Mouse (Mus musculus) embryonic facial prominence, embryonic 12.5 days (tissue): ENCODE results near the gene F2. TPM values are rescaled to one million over a fixed set of nuclear protein-coding genes. Genes with fewer than 3 reads are reported as not detected.

Experiments used
- ATAC-seq: fragments of 200-750 bp; cut with Nextera tagmentation; 2 replicates; pipeline ENCODE4 v1.8.0; 2017; ENCODE audit not compliant: insufficient number of reproducible peaks, insufficient read depth, low FRiP score, low TSS enrichment
- H3K27ac ChIP-seq: fragments of 300-500 bp; sonication (generic); 2 replicates; pipeline ENCODE4 v1.5.1; 2016; ENCODE audit warnings: mild to moderate bottlenecking
- H3K27me3 ChIP-seq: fragments of 300-500 bp; sonication (generic); 2 replicates; pipeline ENCODE4 v1.6.1; 2016; ENCODE audit warnings: mild to moderate bottlenecking, moderate library complexity
- H3K36me3 ChIP-seq: fragments of 300-500 bp; sonication (generic); 2 replicates; pipeline ENCODE4 v1.6.1; 2016; ENCODE audit warnings: mild to moderate bottlenecking
- H3K4me1 ChIP-seq: fragments of 300-500 bp; sonication (generic); 2 replicates; pipeline ENCODE4 v1.6.1; 2016
- H3K4me2 ChIP-seq: fragments of 300-500 bp; sonication (generic); replicated peaks from 2 replicates; pipeline ENCODE4 v1.6.1; 2016; ENCODE audit warnings: mild to moderate bottlenecking, moderate library complexity
- H3K4me3 ChIP-seq: fragments of 300-500 bp; sonication (generic); 2 replicates; pipeline ENCODE4 v1.5.1; 2016; ENCODE audit warnings: mild to moderate bottlenecking
- H3K9ac ChIP-seq: fragments of 300-500 bp; sonication (generic); 2 replicates; pipeline ENCODE4 v1.6.1; 2016; ENCODE audit warnings: mild to moderate bottlenecking, moderate library complexity
- H3K9me3 ChIP-seq: fragments of 300-500 bp; sonication (generic); 2 replicates; pipeline ENCODE4 v1.6.1; 2016; ENCODE audit warnings: mild to moderate bottlenecking, moderate library complexity
- WGBS: fragments of 180-500 bp; shearing (Covaris S2); methylation state at CpG from one replicate; pipeline ENCODE4 v1.1.7; 2016; 5-methylcytosine and 5-hydroxymethylcytosine counted together
- polyA plus RNA-seq: library from polyadenylated mRNA; unstranded; fragments of >200 nt; fragmentation: Nextera tagmentation; extraction: Ambion mirVana; gene quantifications from 2 replicates; pipeline ENCODE4 v1.2.1, GENCODE M21; 2016

Gene F2
- polyA plus RNA-seq, 1 experiment from 2014 or later, result 0.31 TPM

DNA sequence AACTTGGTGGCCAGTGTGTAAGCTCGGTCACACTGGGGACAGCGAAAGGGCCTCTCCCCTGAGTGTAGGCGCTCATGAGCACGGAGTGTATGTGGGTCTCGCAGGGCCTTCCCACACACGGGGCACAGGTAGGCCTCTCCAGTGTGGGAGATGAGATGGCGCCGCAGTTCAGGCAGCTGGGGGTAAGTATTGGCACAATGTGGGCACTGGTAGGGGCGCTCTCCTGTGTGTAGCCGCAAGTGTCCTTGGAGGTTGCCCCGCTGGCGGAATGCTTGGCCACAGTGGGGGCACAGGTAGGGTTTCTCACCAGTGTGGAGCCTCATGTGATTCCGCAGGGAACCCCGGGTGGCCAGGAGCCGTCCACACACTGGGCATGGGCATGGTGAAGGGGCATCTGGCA, 9.1 kb upstream of the F2 start:
- H3K27me3 ChIP-seq, result no peaks in the 10 kb centered on the region
- ATAC-seq, result no peak
- 96% methylated on average over 15 of the region's 15 CpGs for WGBS
- H3K4me3 ChIP-seq, result no peak overlapping the region
- H3K9ac ChIP-seq, result no peak overlapping the region
- no peaks in the 10 kb centered on the region for H3K9me3 ChIP-seq
- H3K4me2 ChIP-seq, result no peak overlapping the region
- no peak overlapping the region for H3K27ac ChIP-seq
- H3K4me1 ChIP-seq, result peaks cover 8% of the 10 kb centered on the region
- H3K36me3 ChIP-seq, result peaks cover 60% of the 10 kb centered on the region

DNA sequence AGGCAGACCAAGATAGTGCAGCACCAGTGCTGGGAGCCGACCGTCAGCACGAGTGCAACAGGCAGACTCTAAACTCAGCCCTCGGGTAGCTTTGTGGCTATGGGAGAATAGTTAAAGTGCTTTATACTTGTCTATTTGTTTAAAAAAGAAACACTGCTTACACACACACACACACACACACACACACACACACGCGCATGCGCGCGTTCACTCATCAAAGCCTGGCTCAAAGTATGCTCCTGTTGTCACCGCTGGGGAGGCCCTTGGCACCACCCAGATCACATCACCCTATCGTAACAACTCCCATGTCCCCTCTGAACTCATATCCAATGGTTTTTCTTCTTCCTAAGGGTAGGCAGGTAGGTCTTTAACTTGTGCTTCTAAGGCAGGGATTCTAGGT, 7.8 kb upstream of the F2 start:
- Histone ChIP-seq H3K27me3 (no peaks in the 10 kb centered on the region), H3K36me3 (peaks cover 60% of the 10 kb centered on the region)

DNA sequence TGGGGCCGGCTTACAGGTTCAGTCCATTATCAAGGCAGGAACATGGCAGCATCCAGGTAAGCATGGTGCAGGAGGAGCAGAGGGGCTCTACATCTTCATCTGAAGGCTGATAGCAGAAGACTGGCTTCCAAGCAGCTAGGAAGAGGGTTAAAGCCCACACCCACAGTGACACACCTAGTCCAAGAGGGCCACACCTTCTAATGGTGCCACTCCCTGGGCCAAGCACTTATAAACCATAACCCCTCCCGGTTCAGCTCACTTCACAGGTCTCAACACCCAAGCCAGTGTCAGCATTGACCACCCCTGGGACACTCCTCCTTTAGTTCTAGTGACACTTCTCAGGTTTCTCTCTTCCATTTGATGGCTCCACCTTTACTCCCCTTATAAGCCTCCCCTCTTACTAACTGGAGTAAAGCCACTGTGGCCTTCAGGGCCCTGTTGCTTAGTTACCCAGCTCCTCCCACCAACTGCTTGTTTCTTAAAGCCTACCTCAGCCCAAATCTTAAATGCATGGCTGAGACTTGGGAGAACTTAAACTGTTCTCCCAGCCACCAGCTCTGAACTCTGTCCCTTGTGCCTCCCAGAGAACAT, 6.7 kb upstream of the F2 start:
- Histone ChIP-seq H3K36me3 (peaks cover 59% of the 10 kb centered on the region), H3K9ac (no peak overlapping the region), H3K9me3 (no peaks in the 10 kb centered on the region), H3K4me3 (no peak overlapping the region), H3K4me2 (no peak overlapping the region), H3K4me1 (no peaks in the 10 kb centered on the region), H3K27me3 (no peaks in the 10 kb centered on the region), H3K27ac (no peak overlapping the region)
- WGBS, result 93% methylated on average over 2 of the region's 2 CpGs
- ATAC-seq, result no peak

More for the DNA sequence above, 7.8 kb upstream of the F2 start:
- no peak for ATAC-seq
- Histone ChIP-seq H3K4me1 (peaks cover 7% of the 10 kb centered on the region), H3K4me3 (no peak overlapping the region), H3K9me3 (no peaks in the 10 kb centered on the region), H3K4me2 (no peak overlapping the region), H3K27ac (no peak overlapping the region), H3K9ac (no peak overlapping the region)
- WGBS, result 94% methylated on average over 11 of the region's 11 CpGs

DNA sequence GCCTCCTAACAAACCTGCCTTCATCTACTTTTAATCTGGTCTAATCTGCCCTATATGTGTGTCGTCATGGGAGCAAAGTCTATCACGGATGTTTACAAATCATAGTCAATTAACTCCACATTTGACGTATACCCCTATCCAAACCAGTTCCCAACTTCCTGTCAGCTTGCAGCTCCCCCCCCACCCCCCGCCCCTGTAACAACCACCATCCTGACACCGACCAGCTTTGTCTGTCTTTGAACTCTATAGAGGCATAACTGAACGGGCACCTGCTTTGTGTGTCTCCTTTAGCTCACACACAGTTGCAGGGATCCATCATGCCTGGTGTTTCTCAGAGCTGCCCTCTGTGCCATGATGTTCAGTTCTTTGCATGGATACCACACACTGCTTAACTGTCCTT, 2.7 kb upstream of the F2 start:
- H3K9ac ChIP-seq, result no peak overlapping the region
- H3K9me3 ChIP-seq, result no peaks in the 10 kb centered on the region
- ATAC-seq, result no peak
- H3K4me2 ChIP-seq, result no peak overlapping the region
- no peak overlapping the region for H3K27ac ChIP-seq
- H3K4me3 ChIP-seq, result no peak overlapping the region
- WGBS, result 69% methylated on average over 6 of the region's 6 CpGs
- H3K36me3 ChIP-seq, result peaks cover 19% of the 10 kb centered on the region
- H3K4me1 ChIP-seq, result no peaks in the 10 kb centered on the region
- H3K27me3 ChIP-seq, result no peaks in the 10 kb centered on the region

DNA sequence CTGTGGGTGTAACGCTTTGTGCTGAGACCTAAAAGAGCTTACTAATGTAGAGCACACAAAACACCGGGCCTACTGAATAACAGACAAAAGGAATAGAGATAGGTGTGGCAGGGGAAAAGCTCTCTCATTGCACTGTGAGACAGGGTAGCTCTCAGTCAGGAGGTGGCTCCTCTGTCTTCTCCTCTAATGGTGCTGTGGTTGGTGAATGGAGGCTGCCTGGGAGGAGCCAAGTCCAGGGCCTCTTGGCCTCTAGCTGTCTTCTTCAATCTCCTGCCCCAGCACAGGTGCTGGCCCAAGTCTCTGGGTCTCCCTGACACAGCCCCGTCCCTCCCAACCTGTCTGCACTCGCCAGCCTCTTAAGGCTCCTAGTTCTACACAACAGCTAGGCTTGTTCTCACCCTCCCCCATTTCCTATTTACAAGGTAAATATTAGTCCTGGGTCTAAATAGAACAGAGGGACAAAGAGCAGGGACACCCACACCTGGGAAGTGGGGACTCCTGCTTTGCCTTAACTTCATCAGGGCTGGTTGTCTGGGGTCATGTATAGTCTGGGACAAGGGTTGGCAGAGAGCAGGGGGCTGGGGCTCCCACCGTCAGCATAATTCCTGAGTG, 619 bp upstream of the F2 start:
- Histone ChIP-seq H3K9me3 (no peaks in the 10 kb centered on the region), H3K36me3 (0 out of 2 replicates have a peak, but pooled peaks cover 2% of the 10 kb centered on the region), H3K27ac (no peak overlapping the region), H3K9ac (no peak overlapping the region), H3K4me2 (no peak overlapping the region), H3K4me3 (no peak overlapping the region), H3K27me3 (no peaks in the 10 kb centered on the region), H3K4me1 (no peaks in the 10 kb centered on the region)
- no peak for ATAC-seq
- 85% methylated on average over 5 of the region's 5 CpGs for WGBS

DNA sequence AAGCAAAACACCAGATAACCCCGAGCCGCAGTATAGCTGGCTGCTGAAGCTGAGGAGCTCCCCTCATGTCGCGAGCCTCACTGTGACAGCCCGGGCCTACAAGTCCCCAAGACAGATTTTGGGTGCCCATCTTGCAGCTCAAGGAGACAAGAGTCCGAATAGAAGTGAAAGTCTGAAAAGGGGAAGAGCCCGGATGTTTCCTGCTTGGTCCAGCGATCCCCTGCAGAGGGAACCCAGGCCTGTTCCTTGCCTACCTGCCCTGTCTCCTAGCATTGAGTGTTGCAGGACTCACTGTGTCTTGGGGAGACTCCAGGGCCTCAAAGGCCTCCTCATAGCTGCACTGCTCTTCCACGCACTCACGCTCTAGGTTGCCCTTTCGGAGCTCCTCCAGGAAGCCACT, 728 bp downstream of the F2 start:
- no peak overlapping the region for H3K27ac ChIP-seq
- no peak overlapping the region for H3K4me3 ChIP-seq
- 87% methylated on average over 11 of the region's 11 CpGs for WGBS
- no peaks in the 10 kb centered on the region for H3K27me3 ChIP-seq
- no peaks in the 10 kb centered on the region for H3K36me3 ChIP-seq
- H3K4me1 ChIP-seq, result no peaks in the 10 kb centered on the region
- no peak for ATAC-seq
- no peaks in the 10 kb centered on the region for H3K9me3 ChIP-seq
- H3K9ac ChIP-seq, result no peak overlapping the region
- H3K4me2 ChIP-seq, result no peak overlapping the region

DNA sequence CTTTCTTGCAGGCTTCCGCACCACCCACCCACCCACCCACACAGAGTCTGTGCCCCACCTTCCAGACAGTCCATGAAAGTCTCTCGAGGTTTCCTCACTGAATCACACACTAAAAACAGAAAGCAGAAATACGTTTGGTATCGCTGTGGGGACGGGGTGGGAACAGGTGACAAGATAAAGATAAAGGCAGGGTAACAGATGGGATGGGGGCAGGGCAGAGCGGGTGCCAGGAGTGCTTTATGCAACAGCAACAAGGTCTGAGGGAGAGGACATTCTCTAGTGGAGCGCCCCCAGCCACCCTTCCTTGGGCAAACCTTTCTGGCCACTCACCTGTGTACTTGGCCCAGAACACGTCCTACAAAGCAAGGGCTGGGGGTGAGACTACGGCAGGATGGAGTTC, 1.4 kb downstream of the F2 start:
- Histone ChIP-seq H3K9me3 (no peaks in the 10 kb centered on the region), H3K9ac (no peak overlapping the region), H3K27ac (no peak overlapping the region), H3K36me3 (no peaks in the 10 kb centered on the region), H3K27me3 (no peaks in the 10 kb centered on the region), H3K4me1 (no peaks in the 10 kb centered on the region), H3K4me3 (no peak overlapping the region), H3K4me2 (no peak overlapping the region)
- no peak for ATAC-seq
- 82% methylated on average over 9 of the region's 9 CpGs for WGBS

DNA sequence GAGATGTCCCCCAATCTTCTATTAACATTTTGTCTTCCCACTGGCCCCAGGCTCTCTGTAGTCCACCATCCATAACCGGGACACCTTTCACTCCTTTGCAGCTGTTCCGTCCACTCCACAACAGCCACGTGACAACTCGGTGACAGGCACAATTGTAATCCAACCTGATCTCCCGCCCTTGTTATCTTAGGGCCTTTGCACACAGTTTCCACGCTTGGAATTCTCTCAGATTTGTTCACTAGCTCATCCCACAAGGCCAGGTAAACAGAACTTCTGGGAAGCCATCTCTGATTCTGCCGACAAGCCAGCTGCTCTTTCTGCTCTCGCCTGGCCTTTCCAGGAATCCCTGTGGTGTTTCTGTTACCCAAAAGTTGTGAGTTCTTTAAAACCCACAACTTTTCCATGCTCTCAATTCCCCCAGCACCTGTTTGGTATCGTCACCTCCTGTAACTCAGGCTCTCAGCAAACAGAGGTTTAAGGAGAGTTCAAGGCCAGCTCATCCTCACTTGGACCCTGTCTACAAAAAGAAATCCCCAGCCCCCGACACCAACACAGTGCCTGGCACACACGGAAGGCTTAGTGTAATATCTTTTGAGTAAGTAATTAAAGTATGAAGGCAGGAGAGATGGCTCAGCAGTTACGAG, 2.8 kb downstream of the F2 start:
- Histone ChIP-seq H3K9me3 (no peaks in the 10 kb centered on the region), H3K4me2 (no peak overlapping the region), H3K4me1 (no peaks in the 10 kb centered on the region), H3K4me3 (no peak overlapping the region), H3K36me3 (no peaks in the 10 kb centered on the region), H3K9ac (no peak overlapping the region), H3K27me3 (no peaks in the 10 kb centered on the region), H3K27ac (no peak overlapping the region)
- WGBS, result 80% methylated on average over 12 of the region's 12 CpGs
- ATAC-seq, result no peak

DNA sequence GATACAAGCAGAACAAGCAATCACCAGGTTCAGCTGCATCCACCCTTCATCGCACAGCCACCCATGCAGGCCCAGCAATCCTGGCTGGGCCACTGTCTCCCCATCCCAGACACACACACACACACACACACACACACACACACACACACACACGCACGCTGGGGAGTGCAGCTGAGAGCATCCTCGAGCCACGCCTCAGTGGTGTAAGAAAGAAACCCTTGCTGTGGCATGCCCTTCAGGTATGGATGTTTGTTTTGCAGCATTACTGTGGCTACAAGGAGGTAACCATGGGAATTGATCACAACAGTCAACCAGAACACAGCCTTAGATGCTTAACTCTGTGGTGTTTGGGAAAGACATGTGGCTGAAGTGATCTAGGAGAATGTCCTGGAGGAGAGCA, 3.9 kb downstream of the F2 start:
- Histone ChIP-seq H3K4me1 (no peaks in the 10 kb centered on the region), H3K36me3 (no peaks in the 10 kb centered on the region), H3K27ac (no peak overlapping the region)

DNA sequence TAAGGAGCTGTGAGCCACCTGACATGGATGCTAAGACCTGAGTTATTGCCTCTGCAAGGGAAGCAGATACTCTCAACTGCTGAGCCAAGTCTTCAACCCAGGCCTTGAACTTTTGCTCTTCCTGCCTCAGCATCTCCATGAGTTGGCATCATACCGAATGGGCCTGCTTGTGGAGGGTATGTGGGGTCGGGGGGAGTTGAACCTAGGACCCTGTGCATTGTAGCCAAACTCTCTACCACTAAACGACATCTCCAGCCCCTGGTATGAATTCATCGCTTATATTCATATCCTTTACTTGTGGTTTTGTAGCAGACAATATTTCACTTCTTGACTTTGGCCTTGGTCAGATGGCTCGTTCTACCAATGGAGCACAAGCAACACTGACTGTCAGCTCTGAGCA, 4.4 kb downstream of the F2 start:
- WGBS, result 78% methylated on average over 5 of the region's 5 CpGs
- no peak overlapping the region for H3K9ac ChIP-seq
- no peak overlapping the region for H3K4me3 ChIP-seq
- no peak for ATAC-seq
- H3K27me3 ChIP-seq, result no peaks in the 10 kb centered on the region
- H3K27ac ChIP-seq, result no peak overlapping the region
- no peaks in the 10 kb centered on the region for H3K36me3 ChIP-seq
- no peaks in the 10 kb centered on the region for H3K9me3 ChIP-seq
- H3K4me1 ChIP-seq, result no peaks in the 10 kb centered on the region
- H3K4me2 ChIP-seq, result no peak overlapping the region

More for the DNA sequence above, 3.9 kb downstream of the F2 start:
- Histone ChIP-seq H3K27me3 (no peaks in the 10 kb centered on the region), H3K9me3 (no peaks in the 10 kb centered on the region), H3K4me2 (no peak overlapping the region), H3K4me3 (no peak overlapping the region), H3K9ac (no peak overlapping the region)
- no peak for ATAC-seq
- WGBS, result 88% methylated on average over 5 of the region's 5 CpGs

DNA sequence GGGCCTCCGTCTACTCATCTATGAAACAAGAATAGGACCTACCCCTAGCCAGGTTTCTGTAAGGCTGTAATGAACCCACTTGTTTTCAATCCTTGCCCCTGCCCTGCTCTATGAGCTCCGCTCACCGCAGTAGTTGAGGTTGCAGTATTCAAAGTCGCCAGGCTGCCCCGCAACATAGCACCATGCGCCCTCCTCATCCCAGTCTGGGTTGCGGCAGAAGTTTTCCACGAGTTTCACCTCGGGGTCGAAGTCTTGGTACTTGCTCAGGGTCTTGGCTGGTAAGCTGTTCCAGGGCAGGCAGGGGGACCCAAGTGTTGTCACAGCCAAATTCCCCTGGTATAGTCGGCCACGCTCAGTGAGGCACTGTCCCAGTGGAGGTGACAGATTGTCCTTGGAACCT, 5.8 kb downstream of the F2 start:
- H3K4me3 ChIP-seq, result no peak overlapping the region
- H3K4me1 ChIP-seq, result no peaks in the 10 kb centered on the region
- 88% methylated on average over 12 of the region's 12 CpGs for WGBS
- no peaks in the 10 kb centered on the region for H3K9me3 ChIP-seq
- H3K9ac ChIP-seq, result no peak overlapping the region
- no peaks in the 10 kb centered on the region for H3K36me3 ChIP-seq
- H3K4me2 ChIP-seq, result no peak overlapping the region
- no peaks in the 10 kb centered on the region for H3K27me3 ChIP-seq
- no peak overlapping the region for H3K27ac ChIP-seq
- no peak for ATAC-seq

DNA sequence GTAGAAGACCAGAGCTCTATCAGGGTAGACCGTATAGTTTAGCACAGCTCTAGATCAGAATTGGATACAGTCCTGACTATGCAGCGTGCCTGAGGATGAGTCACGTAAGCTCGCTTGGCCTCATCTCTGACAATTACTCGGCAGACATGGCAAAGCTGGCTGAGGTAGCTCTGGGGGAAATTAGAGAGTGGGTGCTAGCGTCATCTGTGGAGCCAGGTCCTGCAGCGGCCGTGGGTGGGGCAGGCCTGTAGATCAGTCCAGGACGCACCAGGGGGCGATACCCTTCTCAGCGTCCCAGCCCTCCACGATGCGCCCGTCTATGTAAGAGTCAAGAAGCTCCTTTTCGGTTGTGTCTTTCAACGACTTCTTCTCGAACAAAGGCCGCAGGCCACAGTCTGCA, 6.5 kb downstream of the F2 start:
- Histone ChIP-seq H3K36me3 (no peaks in the 10 kb centered on the region), H3K27ac (no peak overlapping the region), H3K4me1 (no peaks in the 10 kb centered on the region), H3K9ac (no peak overlapping the region), H3K4me2 (no peak overlapping the region), H3K4me3 (no peak overlapping the region), H3K9me3 (no peaks in the 10 kb centered on the region), H3K27me3 (no peaks in the 10 kb centered on the region)
- ATAC-seq, result no peak
- 89% methylated on average over 18 of the region's 18 CpGs for WGBS
